Mouse (Mus musculus): ENCODE data around the gene Clasp2. TPM values are rescaled to one million over a fixed set of nuclear protein-coding genes. Genes with fewer than 3 reads are reported as not detected.

Gene Clasp2
- 70.3 and 71.5 TPM in 2 replicates for polyA plus RNA-seq (2011; ENCODE audit: insufficient read depth, insufficient read length, low read depth, missing spikeins)

DNA sequence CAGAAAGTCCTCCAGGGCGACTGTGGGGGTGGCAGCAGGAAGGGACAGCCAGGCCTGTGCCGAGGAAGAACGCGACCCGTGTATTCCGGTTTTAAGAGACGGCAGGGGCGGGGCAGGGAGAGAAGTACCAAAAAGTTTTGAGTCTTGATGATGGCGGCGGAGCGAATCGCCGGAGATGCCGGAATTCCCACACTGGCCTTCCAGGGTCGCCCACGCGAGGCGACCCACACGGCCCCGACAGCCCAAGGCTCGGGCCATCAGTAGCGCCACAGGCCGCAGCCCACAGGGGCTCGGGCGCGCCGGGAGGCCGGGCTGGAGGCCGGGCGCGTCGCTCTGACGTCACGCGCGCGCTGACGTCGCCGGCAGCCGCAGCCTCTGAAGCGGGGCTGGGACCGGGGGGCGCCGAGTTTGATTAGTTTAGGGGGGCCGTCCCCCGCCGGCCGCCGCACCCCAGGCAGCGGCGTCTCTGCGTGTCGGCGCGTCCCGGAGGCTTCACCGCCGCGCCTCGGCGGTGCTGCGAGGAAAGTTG, at the start of gene Clasp2:
Clasp2 (plus strand) TSS at position 366 of the 529 bp plus-strand sequence.
- H3K9ac ChIP-seq (ENCODE audit: low read depth, poor library complexity, severe bottlenecking) = peak within 1 kb of the TSS; percentile 94
- no peaks in the 10 kb centered on the region for H3K9me3 ChIP-seq (replicated peaks; ENCODE audit: control insufficient read depth, insufficient read depth, low read length, poor library complexity, severe bottlenecking)
- no peaks in the 10 kb centered on the region for H3K36me3 ChIP-seq (ENCODE audit: control insufficient read depth, insufficient read depth, low read length, poor library complexity, severe bottlenecking)
- TF ChIP-seq POLR2A (IDR thresholded peaks at IDR 0.05; ENCODE audit: insufficient read depth, low read length) = no peak
- TF ChIP-seq EP300 (IDR thresholded peaks at IDR 0.05; ENCODE audit: insufficient read depth, low read depth, low read length) = no peak
- no peak for TF ChIP-seq CTCF (IDR thresholded peaks at IDR 0.05; ENCODE audit: low read depth, low read length)
- H3K27me3 ChIP-seq (ENCODE audit: control insufficient read depth, insufficient read depth, low read length, poor library complexity, severe bottlenecking) = no peaks in the 10 kb centered on the region
- H3K4me3 ChIP-seq (ENCODE audit: low read depth, low read length) = peak within 1 kb of the TSS; percentile 81
- no peak within 1 kb of the TSS for H3K27ac ChIP-seq (ENCODE audit: insufficient read depth, low read length)
- no peaks in the 10 kb centered on the region for H3K4me1 ChIP-seq (ENCODE audit: control insufficient read depth, insufficient read depth, low read length)

DNA sequence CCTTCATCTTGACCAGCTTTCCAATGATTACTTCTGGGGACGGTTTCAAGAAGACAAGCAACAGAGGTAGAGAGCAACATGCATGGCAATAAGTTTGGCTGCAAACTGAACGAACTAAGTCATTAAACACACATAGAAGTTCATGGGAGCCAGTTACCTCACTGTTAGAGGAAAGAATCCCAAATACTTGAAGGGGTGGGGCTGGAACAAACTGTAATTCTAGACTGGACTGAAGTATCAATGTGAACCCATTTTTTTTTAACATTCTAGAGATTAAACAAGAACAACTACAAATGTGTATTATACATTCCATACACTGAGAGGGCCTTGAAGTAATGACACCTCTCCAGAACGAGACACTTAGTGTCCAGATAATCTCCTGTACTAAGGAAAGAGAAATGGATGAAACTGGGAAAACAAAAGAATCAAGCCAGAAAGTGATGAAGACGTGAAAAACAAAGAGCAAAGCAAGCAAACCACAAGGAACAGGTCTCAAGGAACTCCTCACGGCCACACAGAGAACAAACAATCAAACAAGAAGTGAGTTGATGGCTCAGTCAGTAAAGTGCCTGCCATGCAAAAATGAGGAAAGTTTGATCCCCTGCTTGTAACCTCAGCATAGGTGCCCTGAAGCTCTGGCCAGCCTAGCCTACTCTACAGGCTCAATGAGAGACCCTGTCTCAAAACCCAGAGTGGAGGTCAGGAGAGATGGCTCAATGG, 39.7 kb upstream of the Clasp2 start:
- no peak for TF ChIP-seq POLR2A (IDR thresholded peaks at IDR 0.05; ENCODE audit: insufficient read depth, low read length)
- no peak for TF ChIP-seq CTCF (IDR thresholded peaks at IDR 0.05; ENCODE audit: low read depth, low read length)
- TF ChIP-seq EP300 (IDR thresholded peaks at IDR 0.05; ENCODE audit: insufficient read depth, low read depth, low read length) = no peak
- Histone ChIP-seq H3K9ac (ENCODE audit: low read depth, poor library complexity, severe bottlenecking) (no peak overlapping the region), H3K4me1 (ENCODE audit: control insufficient read depth, insufficient read depth, low read length) (no peaks in the 10 kb centered on the region), H3K36me3 (ENCODE audit: control insufficient read depth, insufficient read depth, low read length, poor library complexity, severe bottlenecking) (peaks cover 4% of the 10 kb centered on the region), H3K4me3 (ENCODE audit: low read depth, low read length) (no peak overlapping the region), H3K27me3 (ENCODE audit: control insufficient read depth, insufficient read depth, low read length, poor library complexity, severe bottlenecking) (no peaks in the 10 kb centered on the region), H3K9me3 (replicated peaks; ENCODE audit: control insufficient read depth, insufficient read depth, low read length, poor library complexity, severe bottlenecking) (no peaks in the 10 kb centered on the region), H3K27ac (ENCODE audit: insufficient read depth, low read length) (no peak overlapping the region)

DNA sequence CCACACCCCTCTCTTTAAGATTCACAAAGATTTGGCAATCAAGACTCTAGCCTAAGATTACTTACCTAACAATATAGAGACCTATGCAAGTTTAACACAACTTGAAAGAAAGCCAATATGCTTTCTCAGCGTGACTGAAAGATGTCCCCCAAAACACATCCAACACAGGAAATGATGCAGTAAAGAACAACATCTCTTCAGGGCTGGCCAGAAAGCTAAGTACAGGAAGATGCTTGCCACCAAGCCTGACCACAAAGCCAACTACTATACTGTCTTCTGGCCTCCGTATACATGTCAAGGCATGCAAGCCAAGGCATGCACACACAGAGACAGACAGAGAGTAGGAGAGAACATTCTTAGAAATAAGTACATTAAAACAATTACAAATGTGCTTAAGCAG, 35.2 kb upstream of the Clasp2 start:
- Histone ChIP-seq H3K9me3 (replicated peaks; ENCODE audit: control insufficient read depth, insufficient read depth, low read length, poor library complexity, severe bottlenecking) (no peaks in the 10 kb centered on the region), H3K4me3 (ENCODE audit: low read depth, low read length) (peak overlapping the region; percentile 16; the same call in 1 of the 2 replicates), H3K36me3 (ENCODE audit: control insufficient read depth, insufficient read depth, low read length, poor library complexity, severe bottlenecking) (no peaks in the 10 kb centered on the region), H3K27me3 (ENCODE audit: control insufficient read depth, insufficient read depth, low read length, poor library complexity, severe bottlenecking) (no peaks in the 10 kb centered on the region), H3K27ac (ENCODE audit: insufficient read depth, low read length) (no peak overlapping the region), H3K4me1 (ENCODE audit: control insufficient read depth, insufficient read depth, low read length) (no peaks in the 10 kb centered on the region), H3K9ac (ENCODE audit: low read depth, poor library complexity, severe bottlenecking) (peak overlapping the region; percentile 33)
- TF ChIP-seq POLR2A (IDR thresholded peaks at IDR 0.05; ENCODE audit: insufficient read depth, low read length) (no peak), CTCF (IDR thresholded peaks at IDR 0.05; ENCODE audit: low read depth, low read length) (no peak), EP300 (IDR thresholded peaks at IDR 0.05; ENCODE audit: insufficient read depth, low read depth, low read length) (no peak)

GRCm38 (mm10) chr9:113706841-113707240, 34.4 kb upstream of the Clasp2 start:
- no peak overlapping the region for H3K27ac ChIP-seq (ENCODE audit: insufficient read depth, low read length)
- no peaks in the 10 kb centered on the region for H3K9me3 ChIP-seq (replicated peaks; ENCODE audit: control insufficient read depth, insufficient read depth, low read length, poor library complexity, severe bottlenecking)
- no peak for TF ChIP-seq CTCF (IDR thresholded peaks at IDR 0.05; ENCODE audit: low read depth, low read length)
- no peak for TF ChIP-seq POLR2A (IDR thresholded peaks at IDR 0.05; ENCODE audit: insufficient read depth, low read length)
- no peak for TF ChIP-seq EP300 (IDR thresholded peaks at IDR 0.05; ENCODE audit: insufficient read depth, low read depth, low read length)
- peak overlapping the region; percentile 33; the same call in 1 of the 2 replicates for H3K9ac ChIP-seq (ENCODE audit: low read depth, poor library complexity, severe bottlenecking)
- no peaks in the 10 kb centered on the region for H3K36me3 ChIP-seq (ENCODE audit: control insufficient read depth, insufficient read depth, low read length, poor library complexity, severe bottlenecking)
- peak overlapping the region; percentile 44 for H3K4me3 ChIP-seq (ENCODE audit: low read depth, low read length)
- no peaks in the 10 kb centered on the region for H3K27me3 ChIP-seq (ENCODE audit: control insufficient read depth, insufficient read depth, low read length, poor library complexity, severe bottlenecking)
- no peaks in the 10 kb centered on the region for H3K4me1 ChIP-seq (ENCODE audit: control insufficient read depth, insufficient read depth, low read length)

DNA sequence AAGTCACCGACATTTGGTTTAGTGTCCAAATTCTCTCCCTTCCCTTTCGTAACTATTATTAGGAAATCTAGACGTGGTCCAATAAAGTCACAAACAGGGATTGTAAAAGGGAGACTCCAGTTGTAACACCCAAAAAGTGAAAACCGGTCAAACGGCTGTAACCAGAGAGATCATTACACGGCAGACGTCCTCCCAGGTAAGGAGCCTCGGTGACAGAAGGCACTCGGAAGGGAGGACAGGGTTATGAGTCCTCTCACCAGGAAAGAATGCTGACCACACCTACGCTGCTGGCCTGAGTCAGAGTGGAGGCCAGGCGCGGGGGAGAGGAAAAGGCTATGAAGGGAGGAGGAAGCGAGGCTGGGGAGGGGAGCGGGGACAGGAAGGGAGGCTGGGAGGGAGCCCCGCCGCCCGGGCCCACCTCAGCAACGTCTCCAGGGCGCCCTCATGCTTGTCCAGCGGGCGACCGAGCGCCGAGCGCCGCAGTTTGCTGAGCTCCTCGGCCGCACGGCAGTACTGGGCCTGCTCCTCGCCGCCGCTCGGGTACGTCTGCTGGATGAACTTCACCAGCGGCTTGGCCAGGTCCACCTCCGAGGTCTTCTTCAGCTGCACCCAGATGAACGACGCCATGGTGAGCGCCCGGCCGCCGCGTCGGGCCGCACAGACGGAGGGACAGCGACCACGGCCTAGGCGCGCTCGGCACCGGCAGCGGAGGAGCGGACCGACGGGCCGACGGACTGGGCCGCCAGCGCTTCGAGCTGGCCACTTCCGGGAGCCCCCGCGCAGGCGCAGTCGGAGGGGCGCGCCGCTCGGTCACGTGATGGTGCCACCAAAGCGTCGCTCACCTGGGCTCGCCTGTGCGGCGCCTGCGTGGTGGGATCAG, 33.6 kb upstream of the Clasp2 start, which contains the start of gene Pdcd6ip:
Pdcd6ip (minus strand) TSS at position 779 of the 880 bp plus-strand sequence.
- Histone ChIP-seq H3K9ac (ENCODE audit: low read depth, poor library complexity, severe bottlenecking) (peak within 1 kb of the TSS; percentile 88), H3K4me1 (ENCODE audit: control insufficient read depth, insufficient read depth, low read length) (no peaks in the 10 kb centered on the region), H3K27ac (ENCODE audit: insufficient read depth, low read length) (no peak within 1 kb of the TSS), H3K4me3 (ENCODE audit: low read depth, low read length) (peak within 1 kb of the TSS; percentile 90), H3K9me3 (replicated peaks; ENCODE audit: control insufficient read depth, insufficient read depth, low read length, poor library complexity, severe bottlenecking) (no peaks in the 10 kb centered on the region), H3K27me3 (ENCODE audit: control insufficient read depth, insufficient read depth, low read length, poor library complexity, severe bottlenecking) (no peaks in the 10 kb centered on the region), H3K36me3 (ENCODE audit: control insufficient read depth, insufficient read depth, low read length, poor library complexity, severe bottlenecking) (no peaks in the 10 kb centered on the region)
- TF ChIP-seq POLR2A (IDR thresholded peaks at IDR 0.05; ENCODE audit: insufficient read depth, low read length) (peak; percentile 22), CTCF (IDR thresholded peaks at IDR 0.05; ENCODE audit: low read depth, low read length) (no peak), EP300 (IDR thresholded peaks at IDR 0.05; ENCODE audit: insufficient read depth, low read depth, low read length) (no peak)

Measured in ES-Bruce4 (cell line).